Mouse (Mus musculus) liver, embryonic 14.5 days (tissue): ENCODE measurements around the gene Rabgap1l.

Experiments used
- CTCF ChIP-seq: IDR thresholded peaks from 2 replicates; pipeline ENCODE4 v1.5.1; 2016; ENCODE audit warnings: antibody characterized with exemption, low read depth, control low read depth
- EP300 ChIP-seq: IDR thresholded peaks from 2 replicates; pipeline ENCODE4 v1.6.1; 2016; ENCODE audit warnings: antibody characterized with exemption, low read depth

GRCm38 (mm10) chr1:160295323-160295722 is 497.7 kb downstream of the Rabgap1l start:
- TF ChIP-seq CTCF = no peak
- peak; percentile 64; the same call in 1 of the 2 replicates for TF ChIP-seq EP300
